Mouse (Mus musculus) neural tube, postnatal 0 days (tissue): ENCODE measurements around the gene H13. TPM values are rescaled to one million over a fixed set of nuclear protein-coding genes. Genes with fewer than 3 reads are reported as not detected.

Experiments used
- polyA plus RNA-seq: library from polyadenylated mRNA; unstranded; fragments of >200 nt; fragmentation: Nextera tagmentation; extraction: Ambion mirVana; gene quantifications from 2 replicates; pipeline ENCODE4 v1.2.1, GENCODE M21; 2015

Gene H13
- polyA plus RNA-seq = 139 and 149 TPM in 2 replicates

GRCm38 (mm10) chr2:152669256-152669638 is at the start of gene H13:
H13 (plus strand) TSS chr2:152669461.

GRCm38 (mm10) chr2:152622953-152623352 is 46.3 kb upstream of the H13 start, which contains the start of gene Defb25:
Defb25 (minus strand) TSS chr2:152623053.

GRCm38 (mm10) chr2:152626774-152627591 is 42.3 kb upstream of the H13 start, which contains the start of gene Rem1:
Rem1 (plus strand) TSS chr2:152626951.

GRCm38 (mm10) chr2:152686806-152687267 is 17.6 kb downstream of the H13 start, which contains the start of gene Mcts2:
Mcts2 (plus strand) TSS chr2:152687035.

GRCm38 (mm10) chr2:152736090-152736601 is 66.9 kb downstream of the H13 start, which contains the start of gene Id1:
Id1 (plus strand) TSS chr2:152736251.

GRCm38 (mm10) chr2:152753944-152754711 is 84.9 kb downstream of the H13 start, which contains the start of gene Cox4i2:
Cox4i2 (plus strand) TSS chr2:152754173.

Other genes starting within 250 kb of the H13 start
- not detected in 2 replicates for gene Defb23, start 204.8 kb upstream of the H13 start, polyA plus RNA-seq
- gene Defb20, start 192.4 kb upstream of the H13 start, polyA plus RNA-seq = not detected in 2 replicates
- not detected in 2 replicates for gene Defb22, start 179.3 kb upstream of the H13 start, polyA plus RNA-seq
- gene Defb26, start 157.8 kb upstream of the H13 start, polyA plus RNA-seq = not detected in 2 replicates
- not detected in 2 replicates for gene Defb28, start 151.2 kb upstream of the H13 start, polyA plus RNA-seq
- gene Defb29, start 129.4 kb upstream of the H13 start, polyA plus RNA-seq = not detected in 2 replicates
- gene Gm17416, start 100.1 kb upstream of the H13 start, polyA plus RNA-seq = not detected in 2 replicates
- not detected in 2 replicates for gene Defb21, start 96.7 kb upstream of the H13 start, polyA plus RNA-seq
- not detected in 2 replicates for gene Defb19, start 89.1 kb upstream of the H13 start, polyA plus RNA-seq
- gene Defb45, start 70.1 kb upstream of the H13 start, polyA plus RNA-seq = not detected in 2 replicates
- not detected in 2 replicates for gene Defb36, start 65.1 kb upstream of the H13 start, polyA plus RNA-seq
- gene Defb25, start 46.4 kb upstream of the H13 start, polyA plus RNA-seq = not detected in 2 replicates
- gene Rem1, start 42.5 kb upstream of the H13 start, polyA plus RNA-seq = 0.92 and 0.96 TPM in 2 replicates
- 33.4 and 40.2 TPM in 2 replicates for gene Mcts2, start 17.6 kb downstream of the H13 start, polyA plus RNA-seq
- 66.5 and 81.4 TPM in 2 replicates for gene Id1, start 66.8 kb downstream of the H13 start, polyA plus RNA-seq
- 4.0 and 4.9 TPM in 2 replicates for gene Cox4i2, start 84.7 kb downstream of the H13 start, polyA plus RNA-seq
- 83.6 and 92.9 TPM in 2 replicates for gene Bcl2l1, start 162.3 kb downstream of the H13 start, polyA plus RNA-seq
- gene Tpx2, start 178.5 kb downstream of the H13 start, polyA plus RNA-seq = 6.6 TPM in 2 replicates
- not detected in 2 replicates for gene Mylk2, start 241.9 kb downstream of the H13 start, polyA plus RNA-seq